Mouse (Mus musculus) limb, embryonic 11.5 days (tissue): ENCODE measurements around the gene Il11ra2. TPM values are rescaled to one million over a fixed set of nuclear protein-coding genes. Genes with fewer than 3 reads are reported as not detected.
"Not testable (repeated sequence)": the region's sequence is repeated elsewhere in the genome, so short reads cannot be mapped to it uniquely, and the experiment has no call there.

Experiments
- ATAC-seq: fragments of 200-750 bp; cut with Nextera tagmentation; 2 replicates; pipeline ENCODE4 v1.8.0; 2017; ENCODE audit warnings: low read depth; ENCODE audit not compliant: insufficient number of reproducible peaks, low FRiP score, low TSS enrichment
- DNase-seq: peaks from one replicate; pipeline ENCODE4 v3.0.0-alpha.2; 2015; ENCODE audit warnings: low spot score
- H3K27ac ChIP-seq: fragments of 300-500 bp; sonication (generic); replicated peaks from 2 replicates; pipeline ENCODE4 v1.5.1; 2014; ENCODE audit warnings: low read depth, mild to moderate bottlenecking, low read length
- H3K27me3 ChIP-seq: fragments of 300-500 bp; sonication (generic); 2 replicates; pipeline ENCODE4 v1.6.1; 2014; ENCODE audit warnings: mild to moderate bottlenecking, low read length, mixed read lengths; ENCODE audit not compliant: control insufficient read depth, insufficient read depth
- H3K36me3 ChIP-seq: fragments of 300-500 bp; sonication (generic); 2 replicates; pipeline ENCODE4 v1.6.1; 2014; ENCODE audit warnings: mild to moderate bottlenecking, low read length, moderate library complexity, mixed read lengths; ENCODE audit not compliant: control insufficient read depth, insufficient read depth
- H3K4me1 ChIP-seq: fragments of 300-500 bp; sonication (generic); 2 replicates; pipeline ENCODE4 v1.6.1; 2014; ENCODE audit warnings: low read length, mixed read lengths; ENCODE audit not compliant: control insufficient read depth, insufficient read depth
- H3K4me2 ChIP-seq: fragments of 300-500 bp; sonication (generic); 2 replicates; pipeline ENCODE4 v1.6.1; 2014; ENCODE audit warnings: low read depth, mild to moderate bottlenecking, moderate library complexity; ENCODE audit not compliant: severe bottlenecking
- H3K4me3 ChIP-seq: fragments of 300-500 bp; sonication (generic); 2 replicates; pipeline ENCODE4 v1.5.1; 2014; ENCODE audit warnings: low read depth, low read length
- H3K9ac ChIP-seq: fragments of 300-500 bp; sonication (generic); 2 replicates; pipeline ENCODE4 v1.6.1; 2014; ENCODE audit warnings: mild to moderate bottlenecking, low read length
- H3K9me3 ChIP-seq: fragments of 300-500 bp; sonication (generic); 2 replicates; pipeline ENCODE4 v1.6.1; 2016; ENCODE audit warnings: low read length; ENCODE audit not compliant: control insufficient read depth
- WGBS: fragments of 180-500 bp; shearing (Covaris S2); extraction: QIAGEN DNeasy Blood & Tissue Kit; methylation state at CpG from one replicate; pipeline ENCODE4 v1.1.7; 2014; 5-methylcytosine and 5-hydroxymethylcytosine counted together
- polyA plus RNA-seq: library from polyadenylated mRNA; unstranded; fragments of >200 nt; fragmentation: Nextera tagmentation; extraction: Ambion mirVana; gene quantifications from 2 replicates; pipeline ENCODE4 v1.2.1, GENCODE M21; 2014

Il11ra2 gene
- polyA plus RNA-seq, 1 experiment from 2014 or later: not detected

DNA sequence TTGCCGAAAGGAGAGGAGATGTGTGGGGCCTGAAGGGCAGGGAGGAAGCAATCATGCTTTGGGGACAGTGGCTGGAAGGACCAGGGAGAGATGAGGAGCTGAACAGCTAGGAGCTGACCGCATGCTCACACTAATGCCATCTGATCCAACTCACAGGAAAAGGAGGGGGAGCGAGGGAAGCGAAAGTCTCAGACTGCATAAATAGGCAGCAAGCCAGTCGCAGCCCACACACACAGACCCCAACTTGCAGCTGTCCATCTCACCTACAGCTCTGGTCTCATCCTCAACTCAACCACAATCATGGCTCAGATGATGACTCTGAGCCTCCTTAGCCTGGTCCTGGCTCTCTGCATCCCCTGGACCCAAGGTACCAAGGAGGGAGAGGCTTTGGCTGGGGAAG is 49.8 kb downstream of the Il11ra2 start, which contains the start of gene Gm10591:
Gene Gm10591 (plus strand): TSS at position 301 of the 400 bp plus-strand sequence.
- H3K27me3 ChIP-seq, H3K27ac ChIP-seq, H3K4me3 ChIP-seq, H3K4me2 ChIP-seq, ATAC-seq, H3K36me3 ChIP-seq, DNase-seq, H3K9ac ChIP-seq, H3K4me1 ChIP-seq, H3K9me3 ChIP-seq: not testable (repeated sequence)
- WGBS: no CpG with 5 or more reads among the region's 5 CpGs

Other genes with a start within 250 kb of the Il11ra2 start
- not detected in 2 replicates for gene Gm21586, start 222.5 kb downstream of the Il11ra2 start, polyA plus RNA-seq
- gene Gm2163, start 195.1 kb downstream of the Il11ra2 start, polyA plus RNA-seq: 0.10 and 0.15 TPM in 2 replicates
- gene Fam205a2, start 133.7 kb downstream of the Il11ra2 start, polyA plus RNA-seq: not detected in 2 replicates
- not detected in 2 replicates for gene Gm10591, start 49.7 kb downstream of the Il11ra2 start, polyA plus RNA-seq
- gene Gm2564, start 32.2 kb downstream of the Il11ra2 start, polyA plus RNA-seq: not detected in 2 replicates
- gene Ccl27b, start 6.6 kb downstream of the Il11ra2 start, polyA plus RNA-seq: not detected in 2 replicates
- not detected in 2 replicates for gene 4930578G10Rik, start 73.7 kb upstream of the Il11ra2 start, polyA plus RNA-seq
- not detected in 2 replicates for gene Ccl19, start 94.7 kb upstream of the Il11ra2 start, polyA plus RNA-seq
- 0.57 and 0.82 TPM in 2 replicates for gene Ccl21a, start 112.1 kb upstream of the Il11ra2 start, polyA plus RNA-seq
- 0.07 TPM in 1 of 2 replicates, not detected in the other for gene Fam205a1, start 192.0 kb upstream of the Il11ra2 start, polyA plus RNA-seq
- not detected in 2 replicates for gene Gm12394, start 194.9 kb upstream of the Il11ra2 start, polyA plus RNA-seq
- not detected in 2 replicates for gene Fam205c, start 212.3 kb upstream of the Il11ra2 start, polyA plus RNA-seq